Comparison of ENCODE assay signal across 7 mouse cellular contexts in genomic region chr11:117408442-117409031, GRCm38 (mm10).
DNase-seq lines count a peak whose midpoint lies in the region; ATAC-seq and TF ChIP-seq lines count a peak whose summit lies in the region.

No protein-coding gene starts in this region.

- H3K9ac ChIP-seq in forebrain, embryonic 12.5 days, result peak overlapping the region; percentile 48
- no peak overlapping the region for H3K9ac ChIP-seq in kidney, embryonic 15.5 days

- 4% methylated on average over 16 of the region's 16 CpGs for WGBS in forebrain, embryonic 12.5 days
- 7% methylated on average over 16 of the region's 16 CpGs for WGBS in kidney, embryonic 15.5 days

- DNase-seq in layer of hippocampus, postnatal 10 days (ENCODE audit: low spot score in 2 of 2), result peak; percentile 21 to 44
- no peak for DNase-seq in layer of hippocampus, postnatal 36 days
- no peak for DNase-seq in adrenal gland, adult 8-10 months
- DNase-seq in gastrocnemius, adult 8-10 months (ENCODE audit: low spot score in 2 of 2), result no peak

- peak overlapping the region; percentile 66 for H3K4me2 ChIP-seq in forebrain, embryonic 12.5 days
- H3K4me2 ChIP-seq in kidney, embryonic 15.5 days, result peak overlapping the region; percentile 59
- H3K4me2 ChIP-seq in myocyte (ENCODE audit: low read depth), result peak overlapping the region; percentile 68

- peak overlapping the region; percentile 97 for H3K27ac ChIP-seq in forebrain, embryonic 12.5 days
- H3K27ac ChIP-seq in kidney, embryonic 15.5 days, result no peak overlapping the region

- H3K4me3 ChIP-seq in forebrain, embryonic 12.5 days (replicated peaks), result peak overlapping the region; percentile 30
- peak overlapping the region; percentile 25 for H3K4me3 ChIP-seq in kidney, embryonic 15.5 days (replicated peaks)
- H3K4me3 ChIP-seq in myocyte, result no peak overlapping the region

- no peaks in the 10 kb centered on the region for H3K36me3 ChIP-seq in forebrain, embryonic 12.5 days (replicated peaks)
- H3K36me3 ChIP-seq in kidney, embryonic 15.5 days, result no peaks in the 10 kb centered on the region
- H3K36me3 ChIP-seq in myocyte (ENCODE audit: control insufficient read depth, insufficient read depth), result no peaks in the 10 kb centered on the region

- peaks cover 46% of the 10 kb centered on the region for H3K27me3 ChIP-seq in forebrain, embryonic 12.5 days
- peaks cover 78% of the 10 kb centered on the region for H3K27me3 ChIP-seq in kidney, embryonic 15.5 days
- peaks cover 22% of the 10 kb centered on the region for H3K27me3 ChIP-seq in myocyte (ENCODE audit: control insufficient read depth, insufficient read depth, insufficient read length)

- H3K79me2 ChIP-seq in myocyte (ENCODE audit: control insufficient read depth, insufficient read depth), result no peaks in the 10 kb centered on the region

- no peak overlapping the region for H3ac ChIP-seq in myocyte (ENCODE audit: control insufficient read depth, insufficient read length)

- ATAC-seq in forebrain, embryonic 12.5 days (ENCODE audit: low FRiP score), result peak; percentile 24
- peak; percentile 41; the same call in 1 of the 2 replicates for ATAC-seq in kidney, embryonic 15.5 days (replicated peaks; ENCODE audit: low FRiP score)

- H3K4me1 ChIP-seq in forebrain, embryonic 12.5 days, result peaks cover 68% of the 10 kb centered on the region
- H3K4me1 ChIP-seq in kidney, embryonic 15.5 days, result peaks cover 46% of the 10 kb centered on the region

- no peak for TF ChIP-seq POLR2A in myocyte (IDR thresholded peaks at IDR 0.05; ENCODE audit: insufficient read length, low read depth)

- H3K9me3 ChIP-seq in forebrain, embryonic 12.5 days, result no peaks in the 10 kb centered on the region
- 0 out of 2 replicates have a peak, but pooled peaks cover 4% of the 10 kb centered on the region for H3K9me3 ChIP-seq in kidney, embryonic 15.5 days (replicated peaks)

TF ChIP-seq in myocyte, 11 proteins besides CTCF, POLR2A, EP300 and RAD21:
- TF ChIP-seq MYOG (IDR thresholded peaks at IDR 0.05; ENCODE audit: control insufficient read depth in 1 of 3, insufficient read depth in 1 of 3, insufficient read length in 2 of 3, low read depth in 2 of 3) (no peak), CEBPB (IDR thresholded peaks at IDR 0.05; ENCODE audit: insufficient read depth, poor library complexity, severe bottlenecking) (no peak), SRF (IDR thresholded peaks at IDR 0.05; ENCODE audit: control insufficient read depth, insufficient read length, low read depth) (no peak), USF1 (IDR thresholded peaks at IDR 0.05; ENCODE audit: low read depth) (no peak), MYOD1 (IDR thresholded peaks at IDR 0.05; ENCODE audit: control insufficient read depth in 1 of 3, insufficient read length in 2 of 3, low read depth in 2 of 3) (no peak), TCF3 (IDR thresholded peaks at IDR 0.05; ENCODE audit: insufficient read length, low read depth) (no peak), MAX (IDR thresholded peaks at IDR 0.05; ENCODE audit: low read depth) (no peak), REST (IDR thresholded peaks at IDR 0.05; ENCODE audit: insufficient read depth, insufficient read length) (no peak)

Comparison
In these comparisons a context has a peak if more than half of its experiments do, and no peak if none do; other contexts are left out.
1. DNase-seq: peak in layer of hippocampus, postnatal 10 days (2 of 2); none in layer of hippocampus, postnatal 36 days (0 of 2), adrenal gland, adult 8-10 months (single experiment) and gastrocnemius, adult 8-10 months (0 of 2).
2. Peak in every context shown above with its lines, with median percentiles within 50 percentile points of each other: H3K4me2 ChIP-seq.